Mouse (Mus musculus): Measurements from ENCODE around the gene Ptpn6. TPM values are rescaled to one million over a fixed set of nuclear protein-coding genes. Genes with fewer than 3 reads are reported as not detected.
A peak's percentile ranks its signal among the peaks of the same experiment; 100 is the strongest.

The Ptpn6 gene
- polyA plus RNA-seq, 1 experiment from 2014 or later = 3.7 TPM

DNA sequence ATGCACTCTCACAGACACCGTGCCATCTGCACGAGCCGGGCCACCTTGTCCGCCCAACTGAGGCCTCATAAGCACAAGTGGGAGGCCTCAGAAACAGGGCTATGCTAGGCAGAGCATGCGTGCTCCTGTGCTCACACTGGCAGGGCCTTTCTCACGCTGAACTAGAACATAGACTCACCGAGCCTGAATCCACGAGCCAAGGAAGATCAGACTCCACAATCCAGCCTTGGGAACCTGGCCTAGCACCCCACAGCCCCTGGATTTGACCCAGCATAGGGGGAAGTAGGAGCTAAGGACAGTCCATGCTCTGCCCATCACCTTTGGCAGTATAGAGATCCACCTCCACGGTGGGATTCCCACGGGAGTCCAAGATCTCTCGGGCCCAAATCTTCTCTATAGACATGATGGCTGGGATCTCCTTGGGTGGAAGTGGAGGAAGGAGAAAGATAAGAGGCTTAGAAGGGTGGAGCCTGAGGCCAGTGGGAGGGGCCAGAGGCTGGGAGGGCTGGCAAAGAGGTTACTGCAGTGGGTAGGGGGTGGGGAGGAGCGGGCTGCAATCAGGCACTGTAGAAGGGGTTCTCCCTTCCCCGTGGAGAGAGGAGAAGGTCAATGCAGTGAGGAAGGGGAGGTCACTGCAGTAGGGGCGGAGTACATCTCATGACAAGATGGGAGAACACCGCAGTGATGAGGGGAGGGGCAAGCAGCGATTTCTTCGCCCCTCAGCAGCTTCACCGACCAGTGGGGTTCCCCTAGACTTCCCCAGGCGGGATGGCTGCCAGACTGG is 29.6 kb upstream of the Ptpn6 start:
- H3K4me3 ChIP-seq = peak overlapping the region; percentile 62
- H3K36me3 ChIP-seq = no peaks in the 10 kb centered on the region
- H3K27ac ChIP-seq (replicated peaks) = peak overlapping the region; percentile 81
- H3K4me1 ChIP-seq (replicated peaks) = peaks cover 34% of the 10 kb centered on the region
- peak overlapping the region; percentile 78 for H3K9ac ChIP-seq
- no peaks in the 10 kb centered on the region for H3K27me3 ChIP-seq
- H3K9me3 ChIP-seq = no peaks in the 10 kb centered on the region
- 20% methylated on average over 19 of the region's 19 CpGs for WGBS
- H3K4me2 ChIP-seq = peak overlapping the region; percentile 80
- ATAC-seq (ENCODE audit: low FRiP score, low read depth) = peak; percentile 55

DNA sequence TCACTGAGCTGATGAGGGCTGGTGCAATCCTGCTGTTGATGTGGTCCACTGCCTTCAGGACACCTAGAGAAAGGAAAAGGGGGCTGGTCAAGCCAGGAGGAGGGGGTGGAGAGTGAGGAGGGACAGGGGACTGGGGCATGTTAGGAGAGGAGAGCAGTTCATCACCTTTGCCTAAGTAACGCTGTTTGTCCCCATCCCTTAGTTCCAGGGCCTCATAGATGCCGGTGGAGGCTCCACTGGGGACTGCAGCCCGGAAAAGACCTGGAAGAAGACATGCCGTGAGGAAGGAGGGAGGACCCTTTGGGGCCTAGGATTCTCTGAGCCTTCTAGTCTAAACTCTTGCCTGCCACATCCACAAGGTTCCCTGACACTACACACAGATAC is 29.0 kb upstream of the Ptpn6 start:
- H3K27ac ChIP-seq (replicated peaks) = peak overlapping the region; percentile 81; the same call in 1 of the 2 replicates
- no peak for ATAC-seq (ENCODE audit: low FRiP score, low read depth)
- H3K36me3 ChIP-seq = no peaks in the 10 kb centered on the region
- H3K4me3 ChIP-seq = peak overlapping the region; percentile 62
- H3K4me1 ChIP-seq (replicated peaks) = peaks cover 34% of the 10 kb centered on the region
- H3K4me2 ChIP-seq = peak overlapping the region; percentile 80
- 0 out of 2 replicates have a peak overlapping the region, but pooled peaks have one; percentile 78 for H3K9ac ChIP-seq
- H3K27me3 ChIP-seq = no peaks in the 10 kb centered on the region
- H3K9me3 ChIP-seq = no peaks in the 10 kb centered on the region
- 31% methylated on average over 4 of the region's 4 CpGs for WGBS

- WGBS = 82% methylated on average over 7 of the region's 7 CpGs
These were observed 27.4 kb upstream of the Ptpn6 start for GRCm38 (mm10) chr6:124765951-124766350.

DNA sequence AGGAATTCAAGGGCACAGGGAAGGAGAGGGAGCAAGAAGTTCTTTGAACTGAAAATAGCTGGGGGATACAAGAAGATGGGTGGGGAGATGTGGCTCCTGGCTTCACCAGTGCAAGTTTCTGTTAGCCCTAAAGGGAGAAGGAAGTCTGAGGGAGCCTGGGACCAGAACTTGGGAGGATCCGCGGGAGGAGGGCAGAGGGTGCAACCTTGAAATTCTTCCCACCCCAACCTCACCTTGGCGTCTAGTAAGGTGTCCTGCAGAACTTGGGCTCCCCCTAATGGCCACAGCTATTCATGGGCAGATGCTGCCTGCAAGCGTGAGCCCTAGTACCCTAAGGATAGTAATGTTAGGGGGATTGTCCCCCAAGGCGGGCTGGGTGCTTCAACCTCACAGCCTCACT is 20.7 kb upstream of the Ptpn6 start:
- Histone ChIP-seq H3K9me3 (no peaks in the 10 kb centered on the region), H3K4me1 (replicated peaks) (peaks cover 39% of the 10 kb centered on the region), H3K36me3 (no peaks in the 10 kb centered on the region), H3K27me3 (no peaks in the 10 kb centered on the region), H3K4me2 (peak overlapping the region; percentile 88; the same call in 1 of the 2 replicates), H3K4me3 (no peak overlapping the region), H3K9ac (no peak overlapping the region), H3K27ac (replicated peaks) (peak overlapping the region; percentile 98)
- ATAC-seq (ENCODE audit: low FRiP score, low read depth) = no peak
- 1% methylated on average over 5 of the region's 5 CpGs for WGBS

More at GRCm38 (mm10) chr6:124765951-124766350, 27.4 kb upstream of the Ptpn6 start:
- H3K27ac ChIP-seq (replicated peaks) = no peak overlapping the region
- no peaks in the 10 kb centered on the region for H3K36me3 ChIP-seq
- H3K4me2 ChIP-seq = no peak overlapping the region
- H3K9me3 ChIP-seq = no peaks in the 10 kb centered on the region
- no peak overlapping the region for H3K4me3 ChIP-seq
- H3K4me1 ChIP-seq (replicated peaks) = peaks cover 34% of the 10 kb centered on the region
- no peak overlapping the region for H3K9ac ChIP-seq
- ATAC-seq (ENCODE audit: low FRiP score, low read depth) = no peak
- no peaks in the 10 kb centered on the region for H3K27me3 ChIP-seq

DNA sequence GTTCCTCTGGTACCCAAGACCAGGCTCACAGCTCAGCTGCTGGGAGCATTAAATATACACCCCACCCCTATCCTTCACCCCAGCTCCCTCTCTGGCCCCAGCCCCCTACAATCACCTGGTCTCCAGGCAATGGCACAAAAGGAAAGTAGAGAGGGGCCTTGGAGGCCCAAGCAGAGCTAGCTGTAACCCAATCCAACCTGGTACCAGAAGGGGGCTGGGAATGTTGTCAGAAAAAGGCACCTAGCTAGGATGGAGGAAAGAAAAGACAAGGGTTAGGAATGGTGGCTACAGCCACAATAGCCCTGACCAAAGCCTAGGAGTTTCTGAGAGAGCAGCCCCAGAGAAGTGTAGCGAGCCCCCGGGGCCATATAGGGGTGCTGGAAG is 20.3 kb upstream of the Ptpn6 start:
- no peak for ATAC-seq (ENCODE audit: low FRiP score, low read depth)
- peak overlapping the region; percentile 24; the same call in 1 of the 2 replicates for H3K9ac ChIP-seq

GRCm38 (mm10) chr6:124757909-124758848 is 19.7 kb upstream of the Ptpn6 start:
- Histone ChIP-seq H3K4me3 (peak overlapping the region; percentile 87), H3K27me3 (no peaks in the 10 kb centered on the region), H3K4me1 (replicated peaks) (peaks cover 50% of the 10 kb centered on the region), H3K4me2 (peak overlapping the region; percentile 88), H3K9me3 (no peaks in the 10 kb centered on the region), H3K27ac (replicated peaks) (peak overlapping the region; percentile 98), H3K36me3 (no peaks in the 10 kb centered on the region), H3K9ac (peak overlapping the region; percentile 88)
- peak; percentile 13 for ATAC-seq (ENCODE audit: low FRiP score, low read depth)
- 13% methylated on average over 5 of the region's 5 CpGs for WGBS

More for the DNA sequence above, 20.3 kb upstream of the Ptpn6 start:
- Histone ChIP-seq H3K27me3 (no peaks in the 10 kb centered on the region), H3K4me2 (peak overlapping the region; percentile 88), H3K9me3 (no peaks in the 10 kb centered on the region), H3K4me3 (no peak overlapping the region), H3K4me1 (replicated peaks) (peaks cover 43% of the 10 kb centered on the region), H3K36me3 (no peaks in the 10 kb centered on the region), H3K27ac (replicated peaks) (peak overlapping the region; percentile 98)
- 43% methylated on average over 2 of the region's 2 CpGs for WGBS

- Histone ChIP-seq H3K27me3 (no peaks in the 10 kb centered on the region), H3K4me1 (replicated peaks) (peaks cover 56% of the 10 kb centered on the region), H3K4me3 (peak overlapping the region; percentile 87), H3K4me2 (peak overlapping the region; percentile 88), H3K9me3 (no peaks in the 10 kb centered on the region), H3K9ac (peak overlapping the region; percentile 88), H3K36me3 (no peaks in the 10 kb centered on the region), H3K27ac (replicated peaks) (peak overlapping the region; percentile 98)
- 3% methylated on average over 5 of the region's 5 CpGs for WGBS
- ATAC-seq (ENCODE audit: low FRiP score, low read depth) = no peak
These were observed 18.9 kb upstream of the Ptpn6 start for GRCm38 (mm10) chr6:124757351-124757880.

- H3K4me3 ChIP-seq = peak overlapping the region; percentile 87
- H3K4me2 ChIP-seq = peak overlapping the region; percentile 88
- WGBS = under 1% methylated on average over 53 of the region's 54 CpGs
- peak overlapping the region; percentile 98 for H3K27ac ChIP-seq (replicated peaks)
- no peaks in the 10 kb centered on the region for H3K27me3 ChIP-seq
- ATAC-seq (ENCODE audit: low FRiP score, low read depth) = peak; percentile 81
- H3K9ac ChIP-seq = peak overlapping the region; percentile 88
- H3K4me1 ChIP-seq (replicated peaks) = peaks cover 56% of the 10 kb centered on the region
- no peaks in the 10 kb centered on the region for H3K36me3 ChIP-seq
- no peaks in the 10 kb centered on the region for H3K9me3 ChIP-seq
These were observed 18.3 kb upstream of the Ptpn6 start for GRCm38 (mm10) chr6:124756652-124757350.

GRCm38 (mm10) chr6:124755831-124756595 is 17.5 kb upstream of the Ptpn6 start, which contains the start of the genes Gm45234 and Atn1:
Gm45234 (minus strand) TSS chr6:124756021.
Atn1 (minus strand) TSS chr6:124756524.
- peak within 1 kb of the TSS; percentile 98 for H3K27ac ChIP-seq (replicated peaks)
- H3K4me1 ChIP-seq (replicated peaks) = peaks cover 56% of the 10 kb centered on the region
- H3K9me3 ChIP-seq = no peaks in the 10 kb centered on the region
- H3K27me3 ChIP-seq = no peaks in the 10 kb centered on the region
- under 1% methylated on average over 68 of the region's 100 CpGs for WGBS
- H3K4me3 ChIP-seq = peak within 1 kb of the TSS; percentile 87
- no peaks in the 10 kb centered on the region for H3K36me3 ChIP-seq
- peak within 1 kb of the TSS; percentile 88 for H3K9ac ChIP-seq
- ATAC-seq (ENCODE audit: low FRiP score, low read depth) = peak; percentile 57
- H3K4me2 ChIP-seq = peak within 1 kb of the TSS; percentile 88

DNA sequence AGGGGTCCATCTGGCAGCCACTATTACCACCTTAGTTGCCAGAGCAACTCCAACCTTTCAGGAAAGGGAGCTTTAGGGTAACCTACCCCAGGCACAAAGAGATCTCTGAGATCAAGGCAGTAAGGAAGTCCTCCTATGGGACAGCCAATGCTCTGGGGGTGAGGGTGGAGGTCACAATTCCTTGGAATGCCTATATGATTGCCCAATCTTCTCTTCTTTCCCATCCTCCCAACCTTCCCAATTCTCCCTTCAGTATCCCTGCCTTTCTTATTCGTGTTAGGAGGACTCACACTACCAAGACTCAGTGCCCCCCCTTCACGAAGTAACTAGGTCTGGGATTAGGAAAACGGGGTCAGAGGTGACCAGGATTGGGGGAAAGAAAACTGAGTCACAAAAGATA is 16.8 kb upstream of the Ptpn6 start:
- WGBS = 0% methylated on average over 3 of the region's 3 CpGs
- Histone ChIP-seq H3K9ac (peak overlapping the region; percentile 88), H3K36me3 (no peaks in the 10 kb centered on the region), H3K27ac (replicated peaks) (peak overlapping the region; percentile 98), H3K27me3 (no peaks in the 10 kb centered on the region), H3K9me3 (no peaks in the 10 kb centered on the region), H3K4me2 (peak overlapping the region; percentile 88), H3K4me3 (peak overlapping the region; percentile 87), H3K4me1 (replicated peaks) (peaks cover 56% of the 10 kb centered on the region)
- ATAC-seq (ENCODE audit: low FRiP score, low read depth) = no peak

All from hindbrain, embryonic 15.5 days (tissue).